Mouse (Mus musculus): ENCODE data around the gene Enthd1. TPM values are rescaled to one million over a fixed set of nuclear protein-coding genes. Genes with fewer than 3 reads are reported as not detected.

Enthd1 gene
- polyA plus RNA-seq, 1 experiment: not detected

- TF ChIP-seq CTCF (IDR thresholded peaks at IDR 0.05; ENCODE audit: borderline replicate concordance, insufficient read depth, low read depth, low read length): no peak
- no peak for TF ChIP-seq POLR2A (IDR thresholded peaks at IDR 0.05; ENCODE audit: borderline replicate concordance, insufficient read depth, low read length)
- H3K4me3 ChIP-seq (replicated peaks; ENCODE audit: insufficient read depth, low read depth, low read length): no peak overlapping the region
- H3K4me1 ChIP-seq (ENCODE audit: control insufficient read depth, insufficient read depth, low read length): no peaks in the 10 kb centered on the region
- no peak for DNase-seq
- no peaks in the 10 kb centered on the region for H3K27me3 ChIP-seq (ENCODE audit: control insufficient read depth, insufficient read depth, low read length)
- H3K27ac ChIP-seq (ENCODE audit: insufficient read depth, low read length): no peak overlapping the region
- 71% methylated on average over 2 of the region's 2 CpGs for WGBS
Measured at GRCm38 (mm10) chr15:80536051-80536450, 28.9 kb downstream of the Enthd1 start.

GRCm38 (mm10) chr15:80533274-80533673 is 31.7 kb downstream of the Enthd1 start:
- TF ChIP-seq POLR2A (IDR thresholded peaks at IDR 0.05; ENCODE audit: borderline replicate concordance, insufficient read depth, low read length) (no peak), CTCF (IDR thresholded peaks at IDR 0.05; ENCODE audit: borderline replicate concordance, insufficient read depth, low read depth, low read length) (no peak)
- Histone ChIP-seq H3K4me3 (replicated peaks; ENCODE audit: insufficient read depth, low read depth, low read length) (no peak overlapping the region), H3K27me3 (ENCODE audit: control insufficient read depth, insufficient read depth, low read length) (no peaks in the 10 kb centered on the region), H3K27ac (ENCODE audit: insufficient read depth, low read length) (no peak overlapping the region), H3K4me1 (ENCODE audit: control insufficient read depth, insufficient read depth, low read length) (no peaks in the 10 kb centered on the region)
- 65% methylated on average over 6 of the region's 6 CpGs for WGBS
- no peak for DNase-seq

- no peak for DNase-seq
- 90% methylated on average over 8 of the region's 8 CpGs for WGBS
- TF ChIP-seq CTCF (IDR thresholded peaks at IDR 0.05; ENCODE audit: borderline replicate concordance, insufficient read depth, low read depth, low read length): no peak
- no peak for TF ChIP-seq POLR2A (IDR thresholded peaks at IDR 0.05; ENCODE audit: borderline replicate concordance, insufficient read depth, low read length)
Measured at GRCm38 (mm10) chr15:80532281-80533072, 32.5 kb downstream of the Enthd1 start.

GRCm38 (mm10) chr15:80531026-80531425 is 33.9 kb downstream of the Enthd1 start:
- Histone ChIP-seq H3K4me1 (ENCODE audit: control insufficient read depth, insufficient read depth, low read length) (no peaks in the 10 kb centered on the region), H3K27me3 (ENCODE audit: control insufficient read depth, insufficient read depth, low read length) (no peaks in the 10 kb centered on the region), H3K27ac (ENCODE audit: insufficient read depth, low read length) (no peak overlapping the region), H3K4me3 (replicated peaks; ENCODE audit: insufficient read depth, low read depth, low read length) (no peak overlapping the region)
- DNase-seq: no peak
- 90% methylated on average over 9 of the region's 9 CpGs for WGBS
- TF ChIP-seq CTCF (IDR thresholded peaks at IDR 0.05; ENCODE audit: borderline replicate concordance, insufficient read depth, low read depth, low read length): no peak

More at GRCm38 (mm10) chr15:80532281-80533072, 32.5 kb downstream of the Enthd1 start:
- Histone ChIP-seq H3K27me3 (ENCODE audit: control insufficient read depth, insufficient read depth, low read length) (no peaks in the 10 kb centered on the region), H3K27ac (ENCODE audit: insufficient read depth, low read length) (no peak overlapping the region), H3K4me3 (replicated peaks; ENCODE audit: insufficient read depth, low read depth, low read length) (no peak overlapping the region), H3K4me1 (ENCODE audit: control insufficient read depth, insufficient read depth, low read length) (no peaks in the 10 kb centered on the region)

- no peak for TF ChIP-seq POLR2A (IDR thresholded peaks at IDR 0.05; ENCODE audit: borderline replicate concordance, insufficient read depth, low read length)
- TF ChIP-seq CTCF (IDR thresholded peaks at IDR 0.05; ENCODE audit: borderline replicate concordance, insufficient read depth, low read depth, low read length): no peak
- H3K4me3 ChIP-seq (replicated peaks; ENCODE audit: insufficient read depth, low read depth, low read length): no peak overlapping the region
- no peaks in the 10 kb centered on the region for H3K4me1 ChIP-seq (ENCODE audit: control insufficient read depth, insufficient read depth, low read length)
- no peak for DNase-seq
- WGBS: 55% methylated on average over 20 of the region's 20 CpGs
- no peak overlapping the region for H3K27ac ChIP-seq (ENCODE audit: insufficient read depth, low read length)
- no peaks in the 10 kb centered on the region for H3K27me3 ChIP-seq (ENCODE audit: control insufficient read depth, insufficient read depth, low read length)
Measured at GRCm38 (mm10) chr15:80529955-80530869, 34.7 kb downstream of the Enthd1 start.

GRCm38 (mm10) chr15:80521661-80522388 is 43.1 kb downstream of the Enthd1 start:
- no peak overlapping the region for H3K4me3 ChIP-seq (replicated peaks; ENCODE audit: insufficient read depth, low read depth, low read length)
- TF ChIP-seq POLR2A (IDR thresholded peaks at IDR 0.05; ENCODE audit: borderline replicate concordance, insufficient read depth, low read length) (no peak), CTCF (IDR thresholded peaks at IDR 0.05; ENCODE audit: borderline replicate concordance, insufficient read depth, low read depth, low read length) (no peak)
- no peak for DNase-seq
- H3K4me1 ChIP-seq (ENCODE audit: control insufficient read depth, insufficient read depth, low read length): no peaks in the 10 kb centered on the region
- H3K27me3 ChIP-seq (ENCODE audit: control insufficient read depth, insufficient read depth, low read length): no peaks in the 10 kb centered on the region
- no peak overlapping the region for H3K27ac ChIP-seq (ENCODE audit: insufficient read depth, low read length)
- 48% methylated on average over 10 of the region's 10 CpGs for WGBS

GRCm38 (mm10) chr15:80519931-80520330 is 45.0 kb downstream of the Enthd1 start:
- 96% methylated on average over 5 of the region's 5 CpGs for WGBS

More at GRCm38 (mm10) chr15:80519931-80520330, 45.0 kb downstream of the Enthd1 start:
- TF ChIP-seq CTCF (IDR thresholded peaks at IDR 0.05; ENCODE audit: borderline replicate concordance, insufficient read depth, low read depth, low read length) (no peak), POLR2A (IDR thresholded peaks at IDR 0.05; ENCODE audit: borderline replicate concordance, insufficient read depth, low read length) (no peak)
- Histone ChIP-seq H3K4me3 (replicated peaks; ENCODE audit: insufficient read depth, low read depth, low read length) (no peak overlapping the region), H3K27me3 (ENCODE audit: control insufficient read depth, insufficient read depth, low read length) (no peaks in the 10 kb centered on the region), H3K27ac (ENCODE audit: insufficient read depth, low read length) (no peak overlapping the region), H3K4me1 (ENCODE audit: control insufficient read depth, insufficient read depth, low read length) (no peaks in the 10 kb centered on the region)
- DNase-seq: no peak
